Comparison of ENCODE assay signal across 8 mouse cellular contexts in the genomic region with DNA sequence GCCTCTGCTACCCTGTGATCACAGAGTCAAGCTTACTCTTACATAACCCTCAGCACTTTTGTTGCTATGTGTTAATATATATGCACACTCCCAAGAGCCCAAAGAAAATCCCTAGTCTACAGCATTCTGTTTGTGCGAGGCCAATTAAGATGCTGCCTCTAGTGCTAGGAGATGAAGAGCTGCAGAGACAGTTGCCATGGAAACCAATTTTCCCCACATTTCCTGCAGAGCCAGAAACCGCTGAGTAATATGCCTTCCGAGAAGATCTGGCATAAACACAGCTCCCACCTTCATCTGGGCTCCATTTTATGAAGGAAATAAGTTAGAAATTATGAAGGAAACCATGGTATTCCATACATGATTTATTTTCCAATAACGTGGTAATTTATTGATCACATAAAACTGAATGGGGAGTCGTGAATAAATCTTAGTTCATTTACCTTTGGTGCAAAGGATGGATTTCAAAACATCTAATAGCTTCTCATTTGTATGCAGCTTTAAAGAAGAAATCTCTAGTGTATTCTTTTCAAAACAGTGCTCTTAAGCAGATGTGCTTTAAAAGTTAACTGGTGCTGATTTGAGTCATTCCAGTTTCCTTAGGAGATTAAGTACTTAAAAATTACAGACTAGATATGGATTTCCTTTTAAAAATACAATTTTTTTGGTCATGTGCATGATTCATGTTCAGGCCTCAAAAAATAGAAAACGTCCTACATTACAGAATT. TPM values are rescaled to one million over a fixed set of nuclear protein-coding genes. Genes with fewer than 3 reads are reported as not detected.
DNase-seq lines count a peak whose midpoint lies in the region; ATAC-seq lines count a peak whose summit lies in the region.

No protein-coding gene starts in this region.

- peak overlapping the region; percentile 25; the same call in 1 of the 2 replicates for H3K27ac ChIP-seq in forebrain, embryonic 11.5 days (ENCODE audit: low read depth, low read length)
- H3K27ac ChIP-seq in neural tube, embryonic 13.5 days (replicated peaks), result peak overlapping the region; percentile 82

- H3K9ac ChIP-seq in forebrain, embryonic 11.5 days (ENCODE audit: low read length), result no peak overlapping the region
- no peak overlapping the region for H3K9ac ChIP-seq in neural tube, embryonic 13.5 days

- no peak overlapping the region for H3K4me3 ChIP-seq in forebrain, embryonic 11.5 days (ENCODE audit: low read depth, low read length)
- H3K4me3 ChIP-seq in neural tube, embryonic 13.5 days, result no peak overlapping the region

- peak; percentile 93 for ATAC-seq in forebrain, embryonic 11.5 days (replicated peaks; ENCODE audit: low FRiP score)
- peak; percentile 95 for ATAC-seq in neural tube, embryonic 13.5 days (ENCODE audit: low read depth)

- no peaks in the 10 kb centered on the region for H3K27me3 ChIP-seq in forebrain, embryonic 11.5 days (ENCODE audit: control insufficient read depth, insufficient read depth, low read length)
- no peaks in the 10 kb centered on the region for H3K27me3 ChIP-seq in neural tube, embryonic 13.5 days

- DNase-seq in cerebellum, adult 18-20 months, result peak; percentile 58 to 63
- peak; percentile 60 for DNase-seq in forebrain, embryonic 11.5 days (ENCODE audit: low spot score)
- peak; percentile 94 for DNase-seq in layer of hippocampus, adult 9-11 months
- DNase-seq in c-Kit-positive CD71-positive TER-119-positive erythroid progenitor cells, embryonic 14.5 days (ENCODE audit: low spot score), result no peak
- DNase-seq in gastrocnemius, postnatal 25 days, result no peak
- no peak for DNase-seq in spleen, postnatal 14 days (ENCODE audit: low spot score in 2 of 2)
- no peak for DNase-seq in heart, adult 8-10 months (ENCODE audit: low spot score)

- H3K4me1 ChIP-seq in forebrain, embryonic 11.5 days (replicated peaks; ENCODE audit: control insufficient read depth, insufficient read depth, low read length), result no peaks in the 10 kb centered on the region; the same call in 1 of the 2 replicates
- H3K4me1 ChIP-seq in neural tube, embryonic 13.5 days (replicated peaks), result peaks cover 26% of the 10 kb centered on the region

- H3K36me3 ChIP-seq in forebrain, embryonic 11.5 days (ENCODE audit: control insufficient read depth, insufficient read depth, low read length), result no peaks in the 10 kb centered on the region
- no peaks in the 10 kb centered on the region; the same call in 1 of the 2 replicates for H3K36me3 ChIP-seq in neural tube, embryonic 13.5 days

- H3K4me2 ChIP-seq in forebrain, embryonic 11.5 days (ENCODE audit: low read depth, low read length, severe bottlenecking), result no peak overlapping the region
- peak overlapping the region; percentile 21 for H3K4me2 ChIP-seq in neural tube, embryonic 13.5 days

- 39% methylated on average over 6 of the region's 6 CpGs for WGBS in forebrain, embryonic 11.5 days
- 23% methylated on average over 6 of the region's 6 CpGs for WGBS in neural tube, embryonic 13.5 days

- no peaks in the 10 kb centered on the region for H3K9me3 ChIP-seq in forebrain, embryonic 11.5 days (ENCODE audit: control insufficient read depth, low read length)
- no peaks in the 10 kb centered on the region for H3K9me3 ChIP-seq in neural tube, embryonic 13.5 days

RNA-seq across cellular contexts. Expression of gene Nap1l5, which starts 26.5 kb away (rescaled TPM):
- polyA plus RNA-seq in forebrain, embryonic 11.5 days (2014; fragmentation: Nextera tagmentation; extraction: Ambion mirVana), result 19.0 and 19.5 TPM in 2 replicates
- polyA plus RNA-seq in neural tube, embryonic 13.5 days (2015; fragmentation: Nextera tagmentation; extraction: Ambion mirVana), result 167 and 176 TPM in 2 replicates
- total RNA-seq in gastrocnemius, postnatal 25 days (2021), result under 1 TPM; 0.15 to 0.24 TPM
- total RNA-seq in heart, adult 8-10 months (2022), result 1 to 10 TPM in 2 of 4 experiments, under 1 TPM in 2; 0.86 to 1.6 (median 1.1) TPM

Comparison
In these comparisons a context has a peak if more than half of its experiments do, and no peak if none do; other contexts are left out.
1. DNase-seq: peak in cerebellum, adult 18-20 months (2 of 2), forebrain, embryonic 11.5 days (single experiment) and layer of hippocampus, adult 9-11 months (single experiment); none in c-Kit-positive CD71-positive TER-119-positive erythroid progenitor cells, embryonic 14.5 days (single experiment), gastrocnemius, postnatal 25 days (single experiment), spleen, postnatal 14 days (0 of 2) and heart, adult 8-10 months (single experiment).